Mouse (Mus musculus) intestine, postnatal 0 days (tissue): ENCODE measurements at regions not wholly inside any gene's neighbourhood (a gene's known extent, or its start where the extent isn't known, plus 50 kb on each side); places are given as distances from the start of the nearest gene placed in this dataset.

Experiments
- ATAC-seq: fragments of 200-750 bp; cut with Nextera tagmentation; 2 replicates; pipeline ENCODE4 v1.8.0; 2017; ENCODE audit warnings: mild to moderate bottlenecking, moderate TSS enrichment, moderate library complexity
- H3K27ac ChIP-seq: fragments of 300-500 bp; sonication (generic); 2 replicates; pipeline ENCODE4 v1.5.1; 2014; ENCODE audit warnings: mild to moderate bottlenecking, low read depth, low read length, moderate library complexity
- H3K27me3 ChIP-seq: fragments of 300-500 bp; sonication (generic); replicated peaks from 2 replicates; pipeline ENCODE4 v1.6.1; 2014; ENCODE audit warnings: low read length, mixed read lengths; ENCODE audit not compliant: control insufficient read depth, insufficient read depth
- H3K36me3 ChIP-seq: fragments of 300-500 bp; sonication (generic); 2 replicates; pipeline ENCODE4 v1.6.1; 2014; ENCODE audit warnings: mild to moderate bottlenecking, moderate library complexity; ENCODE audit not compliant: control insufficient read depth, insufficient read depth
- H3K4me1 ChIP-seq: fragments of 300-500 bp; sonication (generic); replicated peaks from 2 replicates; pipeline ENCODE4 v1.6.1; 2014; ENCODE audit warnings: antibody characterized with exemption, low read length, mixed read lengths; ENCODE audit not compliant: control insufficient read depth, insufficient read depth
- H3K4me2 ChIP-seq: fragments of 300-500 bp; sonication (generic); replicated peaks from 2 replicates; pipeline ENCODE4 v1.6.1; 2014; ENCODE audit warnings: low read depth, mild to moderate bottlenecking, moderate library complexity
- H3K4me3 ChIP-seq: fragments of 300-500 bp; sonication (generic); 2 replicates; pipeline ENCODE4 v1.5.1; 2014; ENCODE audit warnings: low read depth, low read length
- H3K9ac ChIP-seq: fragments of 300-500 bp; sonication (generic); 2 replicates; pipeline ENCODE4 v1.6.1; 2014; ENCODE audit warnings: mild to moderate bottlenecking, low read depth, low read length
- H3K9me3 ChIP-seq: fragments of 300-500 bp; sonication (generic); 2 replicates; pipeline ENCODE4 v1.6.1; 2016; ENCODE audit warnings: mixed run types; ENCODE audit not compliant: control insufficient read depth
- CTCF ChIP-seq: sonication (generic); IDR thresholded peaks from 2 replicates; pipeline ENCODE4 v1.5.1; 2016; ENCODE audit warnings: low read depth, mild to moderate bottlenecking, control low read depth, antibody characterized with exemption, moderate library complexity
- WGBS: fragments of 180-500 bp; shearing (Covaris S2); extraction: QIAGEN DNeasy Blood & Tissue Kit; methylation state at CpG from one replicate; pipeline ENCODE4 v1.1.7; 2014; 5-methylcytosine and 5-hydroxymethylcytosine counted together

GRCm38 (mm10) chr2:118004191-118004590 is 107.5 kb upstream of the Thbs1 start:
- Histone ChIP-seq H3K4me1 (no peaks in the 10 kb centered on the region), H3K36me3 (no peaks in the 10 kb centered on the region), H3K4me2 (no peak overlapping the region), H3K9ac (no peak overlapping the region), H3K9me3 (no peaks in the 10 kb centered on the region), H3K4me3 (no peak overlapping the region), H3K27ac (no peak overlapping the region), H3K27me3 (no peaks in the 10 kb centered on the region)
- ATAC-seq = no peak
- TF ChIP-seq CTCF = no peak
- 92% methylated on average over 5 of the region's 5 CpGs for WGBS

- peak; percentile 43; the same call in 1 of the 2 replicates for ATAC-seq
- H3K9me3 ChIP-seq = no peaks in the 10 kb centered on the region
- TF ChIP-seq CTCF = no peak
- H3K27ac ChIP-seq = peak overlapping the region; percentile 15; the same call in 1 of the 2 replicates
- no peaks in the 10 kb centered on the region for H3K36me3 ChIP-seq
- H3K4me2 ChIP-seq = peak overlapping the region; percentile 41; the same call in 1 of the 2 replicates
- 23% methylated on average over 10 of the region's 10 CpGs for WGBS
- no peak overlapping the region for H3K9ac ChIP-seq
- H3K4me3 ChIP-seq = no peak overlapping the region
- no peaks in the 10 kb centered on the region for H3K27me3 ChIP-seq
- H3K4me1 ChIP-seq = no peaks in the 10 kb centered on the region
Observed at GRCm38 (mm10) chr2:118007539-118008427, 103.9 kb upstream of the Thbs1 start.

- no peak overlapping the region for H3K27ac ChIP-seq
Observed at GRCm38 (mm10) chr2:118011679-118012078, 100.0 kb upstream of the Thbs1 start.

GRCm38 (mm10) chr2:118012211-118012610 is 99.5 kb upstream of the Thbs1 start:
- H3K4me1 ChIP-seq = no peaks in the 10 kb centered on the region
- H3K36me3 ChIP-seq = no peaks in the 10 kb centered on the region
- no peak for TF ChIP-seq CTCF
- H3K4me2 ChIP-seq = no peak overlapping the region
- no peak for ATAC-seq
- H3K27me3 ChIP-seq = no peaks in the 10 kb centered on the region
- H3K9me3 ChIP-seq = no peaks in the 10 kb centered on the region
- H3K27ac ChIP-seq = no peak overlapping the region
- no peak overlapping the region for H3K4me3 ChIP-seq
- H3K9ac ChIP-seq = no peak overlapping the region
- WGBS = 71% methylated on average over 3 of the region's 3 CpGs

More at GRCm38 (mm10) chr2:118011679-118012078, 100.0 kb upstream of the Thbs1 start:
- Histone ChIP-seq H3K4me3 (no peak overlapping the region), H3K36me3 (no peaks in the 10 kb centered on the region), H3K4me2 (no peak overlapping the region), H3K4me1 (no peaks in the 10 kb centered on the region), H3K9me3 (no peaks in the 10 kb centered on the region), H3K27me3 (no peaks in the 10 kb centered on the region), H3K9ac (no peak overlapping the region)
- TF ChIP-seq CTCF = no peak
- WGBS = 74% methylated on average over 7 of the region's 7 CpGs
- ATAC-seq = no peak

- no peaks in the 10 kb centered on the region for H3K4me1 ChIP-seq
- TF ChIP-seq CTCF = no peak
- 73% methylated on average over 3 of the region's 3 CpGs for WGBS
- H3K36me3 ChIP-seq = no peaks in the 10 kb centered on the region
- no peak overlapping the region for H3K9ac ChIP-seq
- no peak overlapping the region for H3K4me3 ChIP-seq
- H3K9me3 ChIP-seq = no peaks in the 10 kb centered on the region
- no peak overlapping the region for H3K27ac ChIP-seq
- H3K4me2 ChIP-seq = no peak overlapping the region
- ATAC-seq = no peak
- no peaks in the 10 kb centered on the region for H3K27me3 ChIP-seq
Observed at GRCm38 (mm10) chr2:118013156-118013555, 98.5 kb upstream of the Thbs1 start.

DNA sequence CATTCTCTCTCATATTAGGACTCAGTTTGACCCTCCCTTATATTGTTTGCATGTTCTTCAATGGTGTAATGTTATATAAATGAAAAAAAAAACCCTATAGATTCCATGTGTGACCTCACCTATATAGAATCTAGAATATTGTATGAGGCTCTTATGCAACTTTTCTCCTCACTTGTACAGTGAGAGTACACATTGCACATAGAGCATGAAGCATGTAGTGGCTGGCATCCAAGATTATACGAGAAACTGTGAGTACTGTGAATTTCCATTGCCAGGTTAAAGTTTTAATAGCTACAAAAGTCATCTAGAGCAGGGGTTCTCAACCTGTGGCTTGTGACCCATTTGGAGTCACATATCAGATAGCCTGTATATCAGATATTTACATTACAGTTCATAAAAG is 96.5 kb upstream of the Thbs1 start:
- 76% methylated on average over 1 of the region's 1 CpGs for whole genome bisulfite sequencing
- no peak for TF ChIP-seq CTCF
- ATAC-seq = no peak
- Histone ChIP-seq H3K9me3 (no peaks in the 10 kb centered on the region), H3K27ac (no peak overlapping the region), H3K27me3 (no peaks in the 10 kb centered on the region), H3K4me3 (no peak overlapping the region), H3K4me2 (no peak overlapping the region), H3K36me3 (no peaks in the 10 kb centered on the region), H3K4me1 (no peaks in the 10 kb centered on the region), H3K9ac (no peak overlapping the region)
